Mouse (Mus musculus) C2C12 (cell line): ENCODE measurements around the gene Stxbp5. TPM values are rescaled to one million over a fixed set of nuclear protein-coding genes. Genes with fewer than 3 reads are reported as not detected.
"Not testable (repeated sequence)": the region's sequence is repeated elsewhere in the genome, so short reads cannot be mapped to it uniquely, and the experiment has no call there.

Experiments
- H3K27me3 ChIP-seq: one replicate; pipeline ENCODE4 v1.6.1; 2011; ENCODE audit not compliant: control insufficient read depth, insufficient read depth, insufficient read length
- H3K36me3 ChIP-seq: one replicate; pipeline ENCODE4 v1.6.1; 2011; ENCODE audit not compliant: control insufficient read depth, insufficient read depth
- H3K4me3 ChIP-seq: one replicate; pipeline ENCODE4 v1.5.1; 2011; ENCODE audit warnings: mild to moderate bottlenecking, control low read depth; ENCODE audit not compliant: poor library complexity, insufficient read depth, severe bottlenecking
- H3K79me2 ChIP-seq: one replicate; pipeline ENCODE4 v1.6.1; 2011; ENCODE audit not compliant: control insufficient read depth, insufficient read depth
- H3K79me3 ChIP-seq: one replicate; pipeline ENCODE4 v1.6.1; 2011; ENCODE audit warnings: low read depth, control low read depth
- H3ac ChIP-seq: one replicate; pipeline ENCODE3; 2011; ENCODE audit warnings: low read depth; ENCODE audit not compliant: control insufficient read depth, insufficient read length
- CEBPB ChIP-seq: IDR thresholded peaks from one replicate; pipeline ENCODE4 v1.6.1; 2011; ENCODE audit warnings: low read depth, mild to moderate bottlenecking, control low read depth, moderate library complexity
- CTCF ChIP-seq: IDR thresholded peaks from one replicate; pipeline ENCODE4 v1.5.1; 2011; ENCODE audit not compliant: control insufficient read depth, insufficient read depth, insufficient read length
- FOSL1 ChIP-seq: IDR thresholded peaks from one replicate; pipeline ENCODE4 v1.8.0; 2011; ENCODE audit warnings: mild to moderate bottlenecking, low read length; ENCODE audit not compliant: poor library complexity, insufficient read depth, severe bottlenecking
- MAX ChIP-seq: IDR thresholded peaks from one replicate; pipeline ENCODE4 v1.6.1; 2011; ENCODE audit warnings: mild to moderate bottlenecking, control low read depth
- MYOD1 ChIP-seq: IDR thresholded peaks from one replicate; pipeline ENCODE4 v1.6.1; 2011; ENCODE audit warnings: low read depth; ENCODE audit not compliant: control insufficient read depth, insufficient read length
- MYOG ChIP-seq: IDR thresholded peaks from one replicate; pipeline ENCODE4 v1.6.1; 2011; ENCODE audit not compliant: control insufficient read depth, insufficient read length; ENCODE audit errors: extremely low read depth
- USF1 ChIP-seq: IDR thresholded peaks from one replicate; pipeline ENCODE4 v1.6.1; 2011; ENCODE audit warnings: low read depth, mild to moderate bottlenecking, control low read depth, moderate library complexity
- polyA plus RNA-seq: library from polyadenylated mRNA; unstranded; fragments of >200 nt; fragmentation: generic; extraction: Trizol; gene quantifications from one replicate; pipeline ENCODE4 v1.2.1, GENCODE M21; 2012; ENCODE audit warnings: missing spikeins

The Stxbp5 gene
- polyA plus RNA-seq, 1 experiment, result 4.2 TPM

- no peaks in the 10 kb centered on the region for H3K27me3 ChIP-seq
- peaks cover 14% of the 10 kb centered on the region for H3K79me3 ChIP-seq
- H3K79me2 ChIP-seq, result peaks cover 34% of the 10 kb centered on the region
- no peak for TF ChIP-seq FOSL1
- no peak for TF ChIP-seq MYOD1
- no peak for TF ChIP-seq CEBPB
- TF ChIP-seq USF1, result no peak
- no peak for TF ChIP-seq CTCF
- TF ChIP-seq MYOG, result no peak
- no peak for TF ChIP-seq MAX
- H3K36me3 ChIP-seq, result peaks cover 11% of the 10 kb centered on the region
- no peak overlapping the region for H3K4me3 ChIP-seq
- H3ac ChIP-seq, result no peak overlapping the region
Observed at GRCm38 (mm10) chr10:9888655-9889054, 12.2 kb downstream of the Stxbp5 start.

- H3K4me3 ChIP-seq, H3K79me3 ChIP-seq, H3K36me3 ChIP-seq, H3K27me3 ChIP-seq, H3ac ChIP-seq: not testable (repeated sequence)
- H3K79me2 ChIP-seq, result peaks cover 47% of the 10 kb centered on the region
Observed at GRCm38 (mm10) chr10:9881781-9882320, 19.0 kb downstream of the Stxbp5 start.

- TF ChIP-seq MYOD1 (peak; percentile 5), MYOG (no peak)
- Histone ChIP-seq H3K36me3 (peaks cover 3% of the 10 kb centered on the region), H3K79me3 (peaks cover 5% of the 10 kb centered on the region), H3ac (no peak overlapping the region), H3K4me3 (no peak overlapping the region), H3K79me2 (peaks cover 37% of the 10 kb centered on the region), H3K27me3 (no peaks in the 10 kb centered on the region)
Observed at GRCm38 (mm10) chr10:9880070-9880728, 20.7 kb downstream of the Stxbp5 start.

GRCm38 (mm10) chr10:9878821-9879489, 21.9 kb downstream of the Stxbp5 start:
- H3K4me3 ChIP-seq, result no peak overlapping the region
- TF ChIP-seq CTCF (no peak), MYOD1 (no peak), CEBPB (no peak), MAX (no peak), FOSL1 (no peak), USF1 (no peak), MYOG (no peak)
- H3K79me3 ChIP-seq, result peaks cover 3% of the 10 kb centered on the region
- H3K36me3 ChIP-seq, result peaks cover 3% of the 10 kb centered on the region
- H3ac ChIP-seq, result no peak overlapping the region
- no peaks in the 10 kb centered on the region for H3K27me3 ChIP-seq
- peaks cover 37% of the 10 kb centered on the region for H3K79me2 ChIP-seq

GRCm38 (mm10) chr10:9875905-9876304, 25.0 kb downstream of the Stxbp5 start:
- Histone ChIP-seq H3K4me3 (no peak overlapping the region), H3K79me3 (peaks cover 3% of the 10 kb centered on the region), H3K27me3 (no peaks in the 10 kb centered on the region), H3ac (no peak overlapping the region), H3K79me2 (peaks cover 23% of the 10 kb centered on the region), H3K36me3 (peaks cover 3% of the 10 kb centered on the region)
- no peak for TF ChIP-seq USF1

GRCm38 (mm10) chr10:9872143-9872542, 28.7 kb downstream of the Stxbp5 start:
- Histone ChIP-seq H3K79me3 (no peaks in the 10 kb centered on the region), H3K27me3 (no peaks in the 10 kb centered on the region), H3ac (no peak overlapping the region), H3K4me3 (no peak overlapping the region), H3K36me3 (no peaks in the 10 kb centered on the region), H3K79me2 (no peaks in the 10 kb centered on the region)
- TF ChIP-seq FOSL1 (no peak), CTCF (no peak), USF1 (no peak)
